Mouse (Mus musculus): ENCODE data around the gene Olfr411. TPM values are rescaled to one million over a fixed set of nuclear protein-coding genes. Genes with fewer than 3 reads are reported as not detected.

The Olfr411 gene
- not detected for polyA plus RNA-seq (2014; fragmentation: Illumina TruSeq; extraction: RNeasy Lipid Tissue Mini Kit (QIAGEN cat#74804); ENCODE audit: low read depth, low replicate concordance)

GRCm38 (mm10) chr11:74352550-74352949, at the start of gene Olfr411:
Gene Olfr411 (minus strand): TSS chr11:74352650.

GRCm38 (mm10) chr11:74361769-74362168, 9.3 kb upstream of the Olfr411 start, which contains the start of gene Olfr412:
Gene Olfr412 (plus strand): TSS chr11:74362069.

GRCm38 (mm10) chr11:74337931-74338330, 14.5 kb downstream of the Olfr411 start, which contains the start of gene Olfr410:
Gene Olfr410 (minus strand): TSS chr11:74338031.

Other genes starting within 250 kb of the Olfr411 start
- gene Olfr401, start 238.9 kb downstream of the Olfr411 start, polyA plus RNA-seq (2014; fragmentation: Illumina TruSeq; extraction: RNeasy Lipid Tissue Mini Kit (QIAGEN cat#74804); ENCODE audit: low read depth, low replicate concordance) = not detected
- gene Olfr402, start 199.1 kb downstream of the Olfr411 start, polyA plus RNA-seq (2014; fragmentation: Illumina TruSeq; extraction: RNeasy Lipid Tissue Mini Kit (QIAGEN cat#74804); ENCODE audit: low read depth, low replicate concordance) = not detected
- gene Olfr403, start 166.4 kb downstream of the Olfr411 start, polyA plus RNA-seq (2014; fragmentation: Illumina TruSeq; extraction: RNeasy Lipid Tissue Mini Kit (QIAGEN cat#74804); ENCODE audit: low read depth, low replicate concordance) = not detected
- gene Olfr43, start 141.3 kb downstream of the Olfr411 start, polyA plus RNA-seq (2014; fragmentation: Illumina TruSeq; extraction: RNeasy Lipid Tissue Mini Kit (QIAGEN cat#74804); ENCODE audit: low read depth, low replicate concordance) = not detected
- not detected for gene Olfr406, start 92.8 kb downstream of the Olfr411 start, polyA plus RNA-seq (2014; fragmentation: Illumina TruSeq; extraction: RNeasy Lipid Tissue Mini Kit (QIAGEN cat#74804); ENCODE audit: low read depth, low replicate concordance)
- gene Olfr59, start 68.9 kb downstream of the Olfr411 start, polyA plus RNA-seq (2014; fragmentation: Illumina TruSeq; extraction: RNeasy Lipid Tissue Mini Kit (QIAGEN cat#74804); ENCODE audit: low read depth, low replicate concordance) = not detected
- gene Olfr410, start 14.6 kb downstream of the Olfr411 start, polyA plus RNA-seq (2014; fragmentation: Illumina TruSeq; extraction: RNeasy Lipid Tissue Mini Kit (QIAGEN cat#74804); ENCODE audit: low read depth, low replicate concordance) = not detected
- not detected for gene Olfr412, start 9.4 kb upstream of the Olfr411 start, polyA plus RNA-seq (2014; fragmentation: Illumina TruSeq; extraction: RNeasy Lipid Tissue Mini Kit (QIAGEN cat#74804); ENCODE audit: low read depth, low replicate concordance)

Measured in liver, adult 10 weeks (tissue).